Mouse (Mus musculus): Measurements from ENCODE around the gene Olfr1080. TPM values are rescaled to one million over a fixed set of nuclear protein-coding genes. Genes with fewer than 3 reads are reported as not detected.

Gene Olfr1080
- not detected in 2 replicates for polyA plus RNA-seq (2012; rRNA removed; ENCODE audit: low replicate concordance)

GRCm38 (mm10) chr2:86558135-86558534, at the start of gene Olfr1080:
Olfr1080 (minus strand) TSS chr2:86558235.

GRCm38 (mm10) chr2:86598866-86599265, 40.8 kb upstream of the Olfr1080 start, which contains the start of gene Olfr1082:
Olfr1082 (minus strand) TSS chr2:86598966.

GRCm38 (mm10) chr2:86542380-86542779, 15.7 kb downstream of the Olfr1080 start, which contains the start of gene Olfr1079:
Olfr1079 (minus strand) TSS chr2:86542480.

GRCm38 (mm10) chr2:86508161-86508560, 49.9 kb downstream of the Olfr1080 start, which contains the start of gene Olfr1076:
Olfr1076 (plus strand) TSS chr2:86508461.

Other genes with a start within 250 kb of the Olfr1080 start
- gene Olfr1053, start 243.0 kb downstream of the Olfr1080 start, polyA plus RNA-seq (2012; rRNA removed; ENCODE audit: low replicate concordance), result not detected in 2 replicates
- not detected in 2 replicates for gene Olfr1054, start 222.8 kb downstream of the Olfr1080 start, polyA plus RNA-seq (2012; rRNA removed; ENCODE audit: low replicate concordance)
- gene Olfr1055, start 208.0 kb downstream of the Olfr1080 start, polyA plus RNA-seq (2012; rRNA removed; ENCODE audit: low replicate concordance), result not detected in 2 replicates
- gene Olfr1056, start 195.8 kb downstream of the Olfr1080 start, polyA plus RNA-seq (2012; rRNA removed; ENCODE audit: low replicate concordance), result not detected in 2 replicates
- gene Olfr1057, start 179.8 kb downstream of the Olfr1080 start, polyA plus RNA-seq (2012; rRNA removed; ENCODE audit: low replicate concordance), result not detected in 2 replicates
- gene Olfr1058, start 169.7 kb downstream of the Olfr1080 start, polyA plus RNA-seq (2012; rRNA removed; ENCODE audit: low replicate concordance), result not detected in 2 replicates
- not detected in 2 replicates for gene Olfr1061, start 144.2 kb downstream of the Olfr1080 start, polyA plus RNA-seq (2012; rRNA removed; ENCODE audit: low replicate concordance)
- gene Olfr1062, start 131.5 kb downstream of the Olfr1080 start, polyA plus RNA-seq (2012; rRNA removed; ENCODE audit: low replicate concordance), result not detected in 2 replicates
- not detected in 2 replicates for gene Olfr1065, start 107.6 kb downstream of the Olfr1080 start, polyA plus RNA-seq (2012; rRNA removed; ENCODE audit: low replicate concordance)
- gene Olfr1066, start 102.0 kb downstream of the Olfr1080 start, polyA plus RNA-seq (2012; rRNA removed; ENCODE audit: low replicate concordance), result not detected in 2 replicates
- not detected in 2 replicates for gene Olfr228, start 70.8 kb downstream of the Olfr1080 start, polyA plus RNA-seq (2012; rRNA removed; ENCODE audit: low replicate concordance)
- not detected in 2 replicates for gene Olfr1076, start 49.8 kb downstream of the Olfr1080 start, polyA plus RNA-seq (2012; rRNA removed; ENCODE audit: low replicate concordance)
- gene Olfr1079, start 15.8 kb downstream of the Olfr1080 start, polyA plus RNA-seq (2012; rRNA removed; ENCODE audit: low replicate concordance), result not detected in 2 replicates
- gene Olfr1082, start 40.7 kb upstream of the Olfr1080 start, polyA plus RNA-seq (2012; rRNA removed; ENCODE audit: low replicate concordance), result not detected in 2 replicates
- gene Olfr1084, start 81.5 kb upstream of the Olfr1080 start, polyA plus RNA-seq (2012; rRNA removed; ENCODE audit: low replicate concordance), result not detected in 2 replicates
- not detected in 2 replicates for gene Olfr1085, start 103.8 kb upstream of the Olfr1080 start, polyA plus RNA-seq (2012; rRNA removed; ENCODE audit: low replicate concordance)
- not detected in 2 replicates for gene Olfr1086, start 121.9 kb upstream of the Olfr1080 start, polyA plus RNA-seq (2012; rRNA removed; ENCODE audit: low replicate concordance)
- gene Olfr1087, start 140.2 kb upstream of the Olfr1080 start, polyA plus RNA-seq (2012; rRNA removed; ENCODE audit: low replicate concordance), result not detected in 2 replicates
- not detected in 2 replicates for gene Olfr1089, start 175.5 kb upstream of the Olfr1080 start, polyA plus RNA-seq (2012; rRNA removed; ENCODE audit: low replicate concordance)
- not detected in 2 replicates for gene Olfr1090, start 200.8 kb upstream of the Olfr1080 start, polyA plus RNA-seq (2012; rRNA removed; ENCODE audit: low replicate concordance)
- not detected in 2 replicates for gene Olfr1093, start 224.2 kb upstream of the Olfr1080 start, polyA plus RNA-seq (2012; rRNA removed; ENCODE audit: low replicate concordance)